In the genomic region with DNA sequence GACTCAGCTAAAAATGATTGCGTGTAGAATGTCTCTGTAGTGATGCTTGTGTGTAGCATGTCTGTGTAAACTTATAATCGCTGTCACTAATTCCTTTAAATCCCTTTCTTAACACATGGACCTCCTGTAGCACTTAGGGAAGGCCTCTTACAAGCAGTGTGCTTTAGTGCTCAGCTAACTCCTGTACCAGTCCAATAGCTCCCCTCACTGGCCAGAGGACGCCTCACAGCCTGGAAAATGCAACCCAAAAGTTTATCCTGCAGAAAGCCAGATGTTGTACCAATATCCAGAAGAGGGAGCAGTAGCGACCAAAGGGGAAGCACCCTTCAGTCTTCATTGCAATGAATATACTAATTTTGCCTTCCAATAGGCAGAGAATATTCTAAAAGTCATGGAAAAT, we compare ENCODE assay signal across 8 mouse cellular contexts. TPM values are rescaled to one million over a fixed set of nuclear protein-coding genes. Genes with fewer than 3 reads are reported as not detected.
A peak's percentile ranks its signal among the peaks of the same experiment; 100 is the strongest.
DNase-seq lines count a peak whose midpoint lies in the region; ATAC-seq and TF ChIP-seq lines count a peak whose summit lies in the region.

No protein-coding gene starts in this region.

- peaks cover 20% of the 10 kb centered on the region for H3K36me3 ChIP-seq in stomach, postnatal 0 days (ENCODE audit: control insufficient read depth, insufficient read depth, low read length)

- no peak overlapping the region for H3K4me3 ChIP-seq in embryonic fibroblast, embryonic 13.5 days (ENCODE audit: insufficient read depth, low read length)
- H3K4me3 ChIP-seq in lung, adult 2 months (replicated peaks; ENCODE audit: extremely low read depth, low read depth, low read length): no peak overlapping the region
- no peak overlapping the region for H3K4me3 ChIP-seq in stomach, postnatal 0 days (ENCODE audit: low read depth, low read length)

- TF ChIP-seq CTCF in embryonic fibroblast, embryonic 13.5 days (IDR thresholded peaks at IDR 0.05; ENCODE audit: borderline replicate concordance, insufficient read depth, low read length): peak; percentile 4; the same call in 1 of the 2 replicates
- peak; percentile 61 for TF ChIP-seq CTCF in lung, adult 2 months (IDR thresholded peaks at IDR 0.05; ENCODE audit: insufficient read depth, low read length)
- peak; percentile 76 for TF ChIP-seq CTCF in stomach, postnatal 0 days (IDR thresholded peaks at IDR 0.05; ENCODE audit: low read depth)

- DNase-seq in cerebellum, adult 11 months: peak; percentile 9
- no peak for DNase-seq in cerebellum, postnatal 36 days
- peak; percentile 24 for DNase-seq in ovary, postnatal 36 days (ENCODE audit: low spot score)
- DNase-seq in ovary, postnatal 10 days (ENCODE audit: low spot score): no peak
- DNase-seq in kidney, adult 8-10 months: peak; percentile 38 to 55
- DNase-seq in lung, adult 2 months: peak; percentile 19
- DNase-seq in stomach, postnatal 0 days (ENCODE audit: low spot score): peak; percentile 54

- no peaks in the 10 kb centered on the region for H3K4me1 ChIP-seq in embryonic fibroblast, embryonic 13.5 days (ENCODE audit: control insufficient read depth, insufficient read depth, low read length)
- H3K4me1 ChIP-seq in lung, adult 2 months (ENCODE audit: control insufficient read depth, insufficient read depth, low read length): no peaks in the 10 kb centered on the region
- H3K4me1 ChIP-seq in stomach, postnatal 0 days (replicated peaks; ENCODE audit: control insufficient read depth, insufficient read depth): no peaks in the 10 kb centered on the region

- no peak overlapping the region for H3K27ac ChIP-seq in embryonic fibroblast, embryonic 13.5 days (ENCODE audit: insufficient read depth, low read length)
- no peak overlapping the region for H3K27ac ChIP-seq in stomach, postnatal 0 days (replicated peaks)

- no peak for TF ChIP-seq POLR2A in embryonic fibroblast, embryonic 13.5 days (IDR thresholded peaks at IDR 0.05; ENCODE audit: low read depth, low read length)
- no peak for TF ChIP-seq POLR2A in lung, adult 2 months (IDR thresholded peaks at IDR 0.05; ENCODE audit: borderline replicate concordance, extremely low read depth, low read depth, low read length)

- no peaks in the 10 kb centered on the region for H3K9me3 ChIP-seq in stomach, postnatal 0 days (ENCODE audit: control insufficient read depth, low read length)

- no peaks in the 10 kb centered on the region for H3K27me3 ChIP-seq in stomach, postnatal 0 days (ENCODE audit: control insufficient read depth, insufficient read depth, low read length)

- no peak overlapping the region for H3K9ac ChIP-seq in stomach, postnatal 0 days (ENCODE audit: low read length)

- 80% methylated on average over 4 of the region's 4 CpGs for WGBS in lung, adult 2 months
- 65% methylated on average over 4 of the region's 4 CpGs for WGBS in stomach, postnatal 0 days

- H3K4me2 ChIP-seq in stomach, postnatal 0 days (replicated peaks; ENCODE audit: low read depth): no peak overlapping the region

- ATAC-seq in stomach, postnatal 0 days (ENCODE audit: low FRiP score, low TSS enrichment): no peak; the same call in 1 of the 2 replicates

- TF ChIP-seq EP300 in stomach, postnatal 0 days (optimal IDR thresholded peaks at IDR 0.05): no peak

RNA-seq across cellular contexts. Expression of a gene that starts 30.8 kb away (rescaled TPM):
- polyA plus RNA-seq in embryonic fibroblast, embryonic 13.5 days (2011; ENCODE audit: insufficient read length, low read depth, missing spikeins): 260 and 300 TPM in 2 replicates
- 41.2 and 50.6 TPM in 2 replicates for polyA plus RNA-seq in lung, adult 2 months (2012; rRNA removed)
- 142 and 149 TPM in 2 replicates for polyA plus RNA-seq in stomach, postnatal 0 days (2015; fragmentation: Nextera tagmentation; extraction: Ambion mirVana)

RNA-seq across cellular contexts. Expression of a gene that starts 57.6 kb away (rescaled TPM):
- polyA plus RNA-seq in embryonic fibroblast, embryonic 13.5 days (2011; ENCODE audit: insufficient read length, low read depth, missing spikeins): 3.4 and 5.8 TPM in 2 replicates
- 9.0 and 11.1 TPM in 2 replicates for polyA plus RNA-seq in lung, adult 2 months (2012; rRNA removed)
- 20.5 and 20.6 TPM in 2 replicates for polyA plus RNA-seq in stomach, postnatal 0 days (2015; fragmentation: Nextera tagmentation; extraction: Ambion mirVana)

Comparison
In these comparisons a context has a peak if more than half of its experiments do, and no peak if none do; other contexts are left out.
1. DNase-seq: peak in cerebellum, adult 11 months (single experiment), ovary, postnatal 36 days (single experiment), kidney, adult 8-10 months (2 of 2), lung, adult 2 months (single experiment) and stomach, postnatal 0 days (single experiment); none in cerebellum, postnatal 36 days (0 of 2) and ovary, postnatal 10 days (single experiment).
2. CTCF ChIP-seq: peak in every context shown above with its lines; median percentile 76 in stomach, postnatal 0 days; 61 in lung, adult 2 months; 4 in embryonic fibroblast, embryonic 13.5 days.